Mouse (Mus musculus) forebrain, embryonic 12.5 days (tissue): ENCODE measurements at regions not wholly inside any gene's neighbourhood (a gene's known extent, or its start where the extent isn't known, plus 50 kb on each side); places are given as distances from the start of the nearest gene placed in this dataset.
A peak's percentile ranks its signal among the peaks of the same experiment; 100 is the strongest.

Experiments used
- ATAC-seq: fragments of 200-750 bp; cut with Nextera tagmentation; 2 replicates; pipeline ENCODE4 v1.8.0; 2017; ENCODE audit warnings: moderate TSS enrichment; ENCODE audit not compliant: low FRiP score
- H3K27ac ChIP-seq: fragments of 300-500 bp; sonication (generic); 2 replicates; pipeline ENCODE4 v1.5.1; 2016; ENCODE audit warnings: mild to moderate bottlenecking
- H3K27me3 ChIP-seq: fragments of 300-500 bp; sonication (generic); 2 replicates; pipeline ENCODE4 v1.6.1; 2016; ENCODE audit warnings: mild to moderate bottlenecking
- H3K36me3 ChIP-seq: fragments of 300-500 bp; sonication (generic); replicated peaks from 2 replicates; pipeline ENCODE4 v1.6.1; 2016; ENCODE audit warnings: mild to moderate bottlenecking
- H3K4me1 ChIP-seq: fragments of 300-500 bp; sonication (generic); 2 replicates; pipeline ENCODE4 v1.6.1; 2016
- H3K4me2 ChIP-seq: fragments of 300-500 bp; sonication (generic); 2 replicates; pipeline ENCODE4 v1.6.1; 2016; ENCODE audit warnings: mild to moderate bottlenecking, moderate library complexity
- H3K4me3 ChIP-seq: fragments of 300-500 bp; sonication (generic); replicated peaks from 2 replicates; pipeline ENCODE4 v1.5.1; 2016; ENCODE audit warnings: mild to moderate bottlenecking
- H3K9ac ChIP-seq: fragments of 300-500 bp; sonication (generic); 2 replicates; pipeline ENCODE4 v1.6.1; 2016; ENCODE audit warnings: mild to moderate bottlenecking
- H3K9me3 ChIP-seq: fragments of 300-500 bp; sonication (generic); 2 replicates; pipeline ENCODE4 v1.6.1; 2016
- WGBS: fragments of 180-500 bp; shearing (Covaris S2); methylation state at CpG from one replicate; pipeline ENCODE4 v1.1.7; 2016; 5-methylcytosine and 5-hydroxymethylcytosine counted together

DNA sequence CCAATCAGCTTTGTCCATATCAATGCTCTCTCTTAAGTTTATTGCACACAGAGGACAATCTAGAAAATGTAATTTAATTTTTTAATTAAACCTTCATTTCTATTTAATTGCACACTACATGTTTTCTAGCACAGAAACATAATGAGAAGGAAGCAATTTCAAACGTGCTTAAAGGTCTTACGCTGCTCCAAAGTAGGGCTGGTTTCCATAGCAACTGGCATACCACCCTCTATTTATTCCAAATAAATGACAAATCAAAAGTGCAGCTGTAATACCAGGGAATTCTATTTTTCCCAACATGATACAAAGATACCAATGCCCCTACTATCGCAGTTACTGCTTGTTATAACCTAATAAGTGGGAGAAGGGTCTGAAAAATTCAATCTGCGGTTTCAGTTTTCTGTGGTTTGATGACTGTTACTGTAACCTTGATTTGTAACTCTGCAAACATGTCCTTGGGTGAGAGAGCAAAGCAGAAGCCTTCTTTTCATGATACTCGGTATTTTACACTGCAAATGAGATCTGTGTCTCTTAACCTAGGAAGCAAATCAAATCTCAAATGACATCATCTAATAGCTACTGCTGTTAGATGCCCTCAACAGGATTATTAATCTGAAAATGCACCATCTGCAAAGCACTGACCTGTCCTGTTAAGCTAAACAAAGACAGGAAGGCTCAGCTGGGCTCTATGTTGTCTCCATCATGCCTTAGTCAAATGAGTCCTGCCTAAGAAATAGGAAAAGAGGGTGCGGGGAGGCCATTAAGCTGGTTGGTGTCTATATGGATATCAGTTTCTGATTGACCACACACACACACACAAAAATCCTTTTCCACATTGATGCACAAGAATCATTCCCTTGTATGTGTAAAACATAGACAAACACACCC lies 535.6 kb downstream of the Basp1 start:
- WGBS = 46% methylated on average over 6 of the region's 6 CpGs

DNA sequence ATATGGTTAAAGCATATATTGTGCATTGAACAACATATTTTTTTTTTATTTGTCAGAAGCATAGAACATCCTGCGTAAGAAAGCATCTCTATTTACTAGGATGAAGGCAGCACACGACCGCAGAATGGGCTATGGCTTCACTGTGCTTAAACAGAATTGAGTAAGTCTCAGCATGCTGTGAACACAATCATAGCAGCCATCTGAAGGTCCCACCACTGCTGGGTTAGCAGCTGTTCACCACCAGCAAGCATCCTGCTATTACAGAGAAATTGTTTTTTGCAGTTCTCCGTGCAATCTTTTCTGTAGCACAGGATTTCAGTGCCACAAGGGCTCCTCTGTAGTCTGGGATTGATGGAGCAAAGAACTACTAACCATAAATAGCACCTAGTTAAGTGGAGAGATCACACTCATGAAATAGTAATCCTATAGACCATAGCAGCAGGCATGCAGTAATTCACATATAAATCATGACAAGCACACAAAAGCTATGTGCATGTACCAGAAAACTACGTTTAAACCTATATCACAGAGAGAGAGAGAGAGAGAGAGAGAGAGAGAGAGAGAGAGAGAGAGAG lies 537.3 kb downstream of the Basp1 start:
- Histone ChIP-seq H3K4me3 (no peak overlapping the region), H3K4me2 (no peak overlapping the region), H3K27ac (peak overlapping the region; percentile 19; the same call in 1 of the 2 replicates), H3K9me3 (no peaks in the 10 kb centered on the region), H3K9ac (no peak overlapping the region), H3K27me3 (no peaks in the 10 kb centered on the region), H3K36me3 (no peaks in the 10 kb centered on the region), H3K4me1 (peaks cover 3% of the 10 kb centered on the region; the same call in 1 of the 2 replicates)
- WGBS = 73% methylated on average over 5 of the region's 5 CpGs
- ATAC-seq = no peak; the same call in 1 of the 2 replicates

More for the DNA sequence above, 535.6 kb downstream of the Basp1 start:
- H3K4me1 ChIP-seq = peaks cover 3% of the 10 kb centered on the region; the same call in 1 of the 2 replicates
- H3K36me3 ChIP-seq = no peaks in the 10 kb centered on the region
- no peaks in the 10 kb centered on the region for H3K9me3 ChIP-seq
- H3K27ac ChIP-seq = peak overlapping the region; percentile 75
- ATAC-seq = peak; percentile 73
- H3K4me2 ChIP-seq = no peak overlapping the region
- no peak overlapping the region for H3K4me3 ChIP-seq
- H3K9ac ChIP-seq = no peak overlapping the region
- H3K27me3 ChIP-seq = no peaks in the 10 kb centered on the region

DNA sequence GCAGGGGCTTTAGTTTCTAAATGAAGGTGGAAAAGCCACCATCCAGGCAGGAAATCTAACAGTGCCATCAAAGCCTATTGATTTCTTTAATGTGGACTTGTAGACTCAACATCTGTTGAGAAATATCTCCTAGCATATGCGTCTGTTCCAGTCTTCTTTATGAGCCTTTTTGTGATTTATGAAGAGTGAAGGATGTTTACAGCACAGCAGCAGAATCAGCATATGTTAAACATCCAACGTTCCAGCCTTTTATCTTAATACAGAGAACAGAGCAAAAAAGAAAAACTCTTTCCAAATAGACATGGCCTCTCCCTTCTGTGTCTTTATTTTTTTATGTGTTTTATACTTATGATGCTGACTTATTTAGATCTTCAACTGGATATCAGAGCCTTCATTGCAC lies 573.3 kb downstream of the Basp1 start:
- Histone ChIP-seq H3K4me3 (no peak overlapping the region), H3K36me3 (no peaks in the 10 kb centered on the region), H3K4me1 (no peaks in the 10 kb centered on the region), H3K27me3 (no peaks in the 10 kb centered on the region), H3K4me2 (no peak overlapping the region), H3K9me3 (no peaks in the 10 kb centered on the region), H3K9ac (no peak overlapping the region), H3K27ac (no peak overlapping the region)
- 86% methylated on average over 2 of the region's 2 CpGs for WGBS
- no peak for ATAC-seq

DNA sequence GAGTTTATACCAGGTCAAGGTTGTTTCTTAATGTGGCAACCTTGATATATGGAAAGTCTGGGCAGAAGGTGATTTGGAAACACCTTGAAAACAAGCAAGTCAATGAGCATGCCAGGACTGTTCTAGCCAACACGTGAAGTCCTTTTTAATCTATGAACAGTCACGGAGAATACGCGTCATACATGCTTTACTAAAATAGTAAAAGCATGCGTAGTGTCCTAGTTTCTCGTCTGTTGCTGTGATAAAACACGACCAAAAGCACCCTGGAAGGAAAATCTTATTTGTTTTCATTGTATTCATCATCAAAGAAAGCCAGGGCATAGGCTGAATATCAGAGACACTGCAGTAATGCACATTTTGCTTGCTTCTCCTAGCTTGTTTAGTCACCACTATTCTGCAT lies 575.2 kb downstream of the Basp1 start:
- Histone ChIP-seq H3K27me3 (no peaks in the 10 kb centered on the region), H3K36me3 (no peaks in the 10 kb centered on the region), H3K4me2 (no peak overlapping the region), H3K27ac (no peak overlapping the region), H3K9ac (no peak overlapping the region), H3K4me1 (no peaks in the 10 kb centered on the region), H3K9me3 (no peaks in the 10 kb centered on the region), H3K4me3 (no peak overlapping the region)
- 88% methylated on average over 7 of the region's 7 CpGs for whole genome bisulfite sequencing
- ATAC-seq = no peak

DNA sequence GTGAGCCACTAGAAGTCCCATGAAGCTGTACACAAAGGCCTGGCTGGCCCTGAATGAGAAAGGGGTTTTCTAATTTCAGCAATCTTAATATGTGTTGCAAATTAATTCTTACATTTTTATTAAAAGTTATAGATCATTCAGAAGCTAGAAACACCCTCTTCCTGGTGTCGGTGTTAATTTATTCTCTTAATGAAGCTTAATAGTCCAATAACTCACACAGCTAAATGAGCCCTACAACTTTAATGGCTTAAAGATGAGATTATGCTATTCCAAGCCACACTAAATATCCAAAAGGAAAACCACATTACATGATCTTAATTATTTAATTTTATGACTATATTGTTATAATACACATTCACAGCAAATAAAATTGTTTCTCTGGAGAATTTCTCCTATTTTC lies 585.7 kb downstream of the Basp1 start:
- H3K27ac ChIP-seq = no peak overlapping the region
- H3K9ac ChIP-seq = no peak overlapping the region
- no peak for ATAC-seq
- 87% methylated on average over 1 of the region's 1 CpGs for WGBS
- H3K36me3 ChIP-seq = no peaks in the 10 kb centered on the region
- no peaks in the 10 kb centered on the region for H3K27me3 ChIP-seq
- H3K4me2 ChIP-seq = no peak overlapping the region
- H3K4me3 ChIP-seq = no peak overlapping the region
- H3K9me3 ChIP-seq = no peaks in the 10 kb centered on the region
- no peaks in the 10 kb centered on the region for H3K4me1 ChIP-seq

DNA sequence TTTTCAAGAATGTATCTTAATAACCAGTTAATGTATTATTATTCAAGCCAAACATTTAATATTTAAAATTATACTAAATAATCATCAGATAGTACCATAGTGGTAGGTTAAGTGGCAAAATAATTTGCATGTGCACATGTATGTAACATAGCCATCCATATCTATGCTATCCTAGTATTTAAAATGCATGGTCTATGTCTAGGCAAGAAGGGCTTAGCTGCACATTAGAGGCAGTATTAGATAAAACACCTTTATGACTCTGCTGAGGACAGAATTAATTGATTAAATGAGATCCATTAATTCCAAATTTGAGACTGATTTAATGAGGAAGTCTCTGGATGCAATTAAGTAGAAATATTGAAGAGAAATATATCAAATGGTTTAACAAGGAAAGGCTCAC lies 586.3 kb downstream of the Basp1 start:
- ATAC-seq = no peak
- no peak overlapping the region for H3K4me3 ChIP-seq
- no peaks in the 10 kb centered on the region for H3K4me1 ChIP-seq
- H3K36me3 ChIP-seq = no peaks in the 10 kb centered on the region
- no peaks in the 10 kb centered on the region for H3K9me3 ChIP-seq
- H3K27ac ChIP-seq = no peak overlapping the region
- no peak overlapping the region for H3K9ac ChIP-seq
- no peak overlapping the region for H3K4me2 ChIP-seq
- H3K27me3 ChIP-seq = no peaks in the 10 kb centered on the region

DNA sequence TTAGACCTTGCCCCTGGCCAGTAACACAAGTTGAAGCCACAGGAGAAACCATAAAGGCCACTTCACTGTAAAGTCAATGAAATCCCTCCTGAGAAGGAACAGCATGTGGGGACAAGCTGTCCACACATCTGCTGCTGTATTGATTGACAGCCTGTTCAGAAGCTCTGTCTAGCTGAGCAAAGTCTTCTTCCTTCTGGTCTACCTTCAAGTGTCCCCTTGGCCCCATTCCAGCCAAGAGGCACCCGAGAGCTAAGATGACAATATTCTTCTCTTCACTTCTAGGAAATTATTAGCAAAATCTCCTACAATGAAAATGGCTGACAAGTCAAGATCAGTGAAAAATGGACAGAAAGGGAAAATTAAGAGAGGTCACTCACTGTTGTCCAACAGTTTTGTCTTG lies 616.7 kb downstream of the Basp1 start:
- ATAC-seq = no peak
- H3K4me3 ChIP-seq = no peak overlapping the region
- no peaks in the 10 kb centered on the region for H3K4me1 ChIP-seq
- no peak overlapping the region for H3K27ac ChIP-seq
- H3K9ac ChIP-seq = no peak overlapping the region
- no peaks in the 10 kb centered on the region for H3K9me3 ChIP-seq
- H3K4me2 ChIP-seq = no peak overlapping the region
- H3K27me3 ChIP-seq = no peaks in the 10 kb centered on the region
- H3K36me3 ChIP-seq = no peaks in the 10 kb centered on the region
- WGBS = 85% methylated on average over 1 of the region's 1 CpGs

DNA sequence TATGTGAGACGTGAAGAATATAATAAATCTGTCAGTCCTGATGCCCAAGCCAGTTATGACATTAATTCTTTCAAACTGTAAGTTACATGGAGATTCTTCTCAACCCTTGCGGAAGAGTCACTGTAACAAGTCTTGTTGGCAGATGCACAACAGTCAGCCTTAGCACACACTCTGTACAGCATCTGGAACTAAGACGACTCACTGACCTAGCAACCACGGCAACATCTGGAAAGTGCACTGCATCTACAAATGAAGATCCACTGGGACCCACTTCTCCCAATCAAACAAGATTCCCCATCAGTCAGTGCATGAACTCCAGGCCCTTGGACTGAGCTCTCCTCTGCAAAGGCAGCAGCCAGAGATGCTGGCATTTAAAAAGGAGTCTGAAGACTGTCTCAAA lies 620.2 kb downstream of the Basp1 start:
- WGBS = 84% methylated on average over 4 of the region's 4 CpGs
- Histone ChIP-seq H3K4me1 (no peaks in the 10 kb centered on the region), H3K9ac (no peak overlapping the region), H3K9me3 (no peaks in the 10 kb centered on the region), H3K27ac (no peak overlapping the region), H3K27me3 (no peaks in the 10 kb centered on the region), H3K36me3 (no peaks in the 10 kb centered on the region), H3K4me3 (no peak overlapping the region), H3K4me2 (no peak overlapping the region)
- ATAC-seq = no peak

DNA sequence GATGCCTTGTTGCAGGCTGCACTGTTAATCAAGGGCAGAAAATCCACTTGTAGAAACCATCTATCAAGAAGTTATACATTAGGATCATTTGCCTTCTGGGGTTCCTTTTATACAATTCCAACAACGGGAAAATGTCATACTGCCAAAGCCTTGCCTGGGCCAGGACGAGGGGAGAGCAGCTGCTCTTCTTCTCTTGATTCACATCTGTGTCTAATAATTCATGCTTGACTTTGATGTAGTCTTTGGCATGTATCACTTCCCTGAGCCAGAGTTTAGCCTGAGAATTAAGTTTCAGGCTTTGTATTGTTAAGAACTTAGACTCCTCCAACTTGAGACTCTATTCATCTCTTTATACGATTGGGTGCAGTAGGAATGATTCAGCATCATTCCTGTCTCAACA lies 627.2 kb downstream of the Basp1 start:
- Histone ChIP-seq H3K36me3 (no peaks in the 10 kb centered on the region), H3K4me1 (no peaks in the 10 kb centered on the region), H3K4me2 (no peak overlapping the region), H3K9ac (no peak overlapping the region), H3K27me3 (no peaks in the 10 kb centered on the region), H3K4me3 (no peak overlapping the region), H3K9me3 (no peaks in the 10 kb centered on the region), H3K27ac (no peak overlapping the region)
- WGBS = 83% methylated on average over 3 of the region's 3 CpGs
- no peak for ATAC-seq

DNA sequence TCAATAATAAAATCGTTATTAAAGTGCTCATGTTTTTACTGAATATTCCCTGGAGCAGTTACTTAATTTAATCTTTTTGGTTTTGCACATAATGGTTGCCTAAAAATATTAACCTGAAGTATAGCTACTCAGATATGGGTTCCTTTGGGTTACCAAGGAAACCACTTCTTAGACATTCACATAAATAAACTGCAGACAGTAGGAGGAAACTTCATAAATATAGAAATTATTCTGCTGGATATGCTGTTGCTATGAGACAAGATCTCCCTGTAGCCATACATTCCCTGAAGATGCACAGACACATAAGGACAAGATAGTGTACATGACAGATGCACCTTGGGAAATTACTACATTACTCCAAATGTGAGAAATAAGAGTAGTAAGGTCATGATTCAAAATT lies 635.3 kb downstream of the Basp1 start:
- WGBS = 81% methylated on average over 1 of the region's 1 CpGs
- Histone ChIP-seq H3K4me2 (no peak overlapping the region), H3K4me1 (no peaks in the 10 kb centered on the region), H3K9ac (no peak overlapping the region), H3K4me3 (no peak overlapping the region), H3K9me3 (no peaks in the 10 kb centered on the region), H3K36me3 (no peaks in the 10 kb centered on the region), H3K27me3 (no peaks in the 10 kb centered on the region), H3K27ac (no peak overlapping the region)
- no peak for ATAC-seq

DNA sequence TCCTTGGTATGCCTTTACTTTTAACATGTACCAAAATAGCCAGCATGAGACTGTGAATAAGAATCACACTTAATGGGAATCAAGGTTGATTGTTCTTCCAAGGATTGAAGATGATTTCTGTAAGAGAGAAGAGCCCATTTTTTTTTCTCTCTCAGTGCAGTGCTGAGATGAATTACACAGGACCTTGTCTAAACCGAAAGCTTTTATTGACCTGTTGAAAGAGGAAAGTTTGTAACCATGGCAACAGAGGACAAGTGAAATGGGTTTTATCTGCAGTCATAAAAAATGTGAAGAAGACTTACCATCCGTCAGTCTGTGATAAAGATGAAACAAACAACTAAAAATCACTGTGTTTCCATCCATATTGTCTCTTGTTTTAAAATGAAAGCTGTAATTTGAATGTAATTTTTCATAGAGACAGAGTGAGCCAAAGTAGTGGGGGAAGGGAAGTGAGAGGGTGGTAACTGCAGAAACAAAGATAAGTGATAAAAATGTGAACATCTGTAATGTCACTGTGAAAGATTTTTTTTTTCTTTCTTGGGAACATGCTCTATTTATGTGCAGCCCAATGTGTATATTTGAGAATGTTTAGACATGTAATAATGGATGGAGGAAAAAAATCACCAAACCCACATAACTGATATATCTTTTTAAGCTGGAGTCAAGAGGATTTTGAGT lies 661.9 kb downstream of the Basp1 start:
- no peaks in the 10 kb centered on the region for H3K27me3 ChIP-seq

DNA sequence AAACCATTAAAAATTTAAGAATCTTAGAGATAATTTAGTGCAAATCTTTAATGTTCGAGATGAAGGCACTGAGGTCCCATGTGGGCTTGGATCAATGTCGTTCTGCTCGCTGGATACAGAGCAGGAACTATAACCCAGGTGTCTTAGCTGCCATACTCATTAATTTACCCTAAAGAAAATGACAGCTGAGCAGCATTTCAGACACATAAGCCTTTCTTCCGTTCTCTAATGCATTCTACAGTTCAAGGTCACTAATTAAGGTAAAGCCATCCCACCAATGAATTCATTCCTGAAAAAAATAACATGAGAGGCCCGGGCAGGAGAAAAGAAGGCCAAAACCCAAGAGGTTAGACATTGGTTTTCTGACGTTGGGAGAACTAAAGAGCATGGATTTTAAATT lies 670.3 kb downstream of the Basp1 start:
- Histone ChIP-seq H3K27ac (no peak overlapping the region), H3K4me3 (no peak overlapping the region), H3K9ac (no peak overlapping the region), H3K36me3 (no peaks in the 10 kb centered on the region), H3K27me3 (no peaks in the 10 kb centered on the region), H3K4me2 (no peak overlapping the region), H3K4me1 (no peaks in the 10 kb centered on the region), H3K9me3 (no peaks in the 10 kb centered on the region)
- peak; percentile 61; the same call in 1 of the 2 replicates for ATAC-seq
- 53% methylated on average over 6 of the region's 6 CpGs for WGBS

More for the DNA sequence above, 661.9 kb downstream of the Basp1 start:
- WGBS = 23% methylated on average over 2 of the region's 2 CpGs
- Histone ChIP-seq H3K4me2 (no peak overlapping the region), H3K4me3 (no peak overlapping the region), H3K4me1 (peaks cover 3% of the 10 kb centered on the region; the same call in 1 of the 2 replicates), H3K9ac (no peak overlapping the region), H3K27ac (no peak overlapping the region), H3K36me3 (no peaks in the 10 kb centered on the region), H3K9me3 (no peaks in the 10 kb centered on the region)
- ATAC-seq = no peak
